Mouse (Mus musculus): ENCODE data around the gene Plekha6.

GRCm38 (mm10) chr1:133182016-133182705 is 18.2 kb downstream of the Plekha6 start:
- TF ChIP-seq POLR2A (IDR thresholded peaks at IDR 0.05; ENCODE audit: borderline replicate concordance, low read depth, low read length) (no peak), CTCF (IDR thresholded peaks at IDR 0.05; ENCODE audit: low read depth, low read length) (no peak)
